Mouse (Mus musculus): Measurements from ENCODE around the gene Acot5.

GRCm38 (mm10) chr12:84064621-84065020, 4.5 kb upstream of the Acot5 start:
- TF ChIP-seq POLR2A (IDR thresholded peaks at IDR 0.05; ENCODE audit: insufficient read depth, low read length) (no peak), CTCF (IDR thresholded peaks at IDR 0.05; ENCODE audit: low read depth, low read length) (no peak), EP300 (IDR thresholded peaks at IDR 0.05; ENCODE audit: insufficient read depth, low read depth, low read length) (no peak)

All from ES-Bruce4 (cell line).